Mouse (Mus musculus) lung, postnatal 4 days (tissue): Measurements from ENCODE around the gene Krt36.
A peak's percentile ranks its signal among the peaks of the same experiment; 100 is the strongest.

Experiments used
- DNase-seq, 2 experiments: peaks; one replicate each; pipeline ENCODE4 v3.0.0; 2021

Krt36 gene

DNA sequence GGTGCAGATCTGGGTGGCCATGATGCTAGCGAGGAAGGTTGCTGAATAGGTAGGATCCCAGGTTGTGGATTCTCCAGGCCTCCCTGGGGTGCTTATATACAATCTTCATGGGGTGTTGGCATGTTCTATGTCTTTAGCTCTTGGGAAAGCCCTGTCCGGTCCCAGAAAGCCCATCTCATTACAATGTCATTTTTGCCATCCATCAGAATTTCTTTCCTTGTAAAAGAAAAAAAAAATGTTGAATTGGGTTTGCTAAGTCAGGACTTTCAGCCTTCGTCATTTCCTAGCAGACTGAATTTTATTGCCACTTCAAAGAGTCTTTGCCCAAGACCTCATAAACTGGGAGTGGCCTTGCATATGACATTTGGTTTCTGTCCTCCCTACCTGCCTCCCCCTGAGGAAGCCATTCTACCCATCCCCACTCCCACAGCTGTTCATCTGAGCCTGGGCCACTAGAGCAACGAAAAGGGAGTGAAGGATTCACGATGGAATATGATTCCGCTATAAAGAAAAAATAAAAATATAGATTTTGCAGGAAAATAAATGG, at the start of gene Krt36:
TSS of gene Krt36 (minus strand) at position 51 of the 547 bp plus-strand sequence.
- DNase-seq, result no peak

DNA sequence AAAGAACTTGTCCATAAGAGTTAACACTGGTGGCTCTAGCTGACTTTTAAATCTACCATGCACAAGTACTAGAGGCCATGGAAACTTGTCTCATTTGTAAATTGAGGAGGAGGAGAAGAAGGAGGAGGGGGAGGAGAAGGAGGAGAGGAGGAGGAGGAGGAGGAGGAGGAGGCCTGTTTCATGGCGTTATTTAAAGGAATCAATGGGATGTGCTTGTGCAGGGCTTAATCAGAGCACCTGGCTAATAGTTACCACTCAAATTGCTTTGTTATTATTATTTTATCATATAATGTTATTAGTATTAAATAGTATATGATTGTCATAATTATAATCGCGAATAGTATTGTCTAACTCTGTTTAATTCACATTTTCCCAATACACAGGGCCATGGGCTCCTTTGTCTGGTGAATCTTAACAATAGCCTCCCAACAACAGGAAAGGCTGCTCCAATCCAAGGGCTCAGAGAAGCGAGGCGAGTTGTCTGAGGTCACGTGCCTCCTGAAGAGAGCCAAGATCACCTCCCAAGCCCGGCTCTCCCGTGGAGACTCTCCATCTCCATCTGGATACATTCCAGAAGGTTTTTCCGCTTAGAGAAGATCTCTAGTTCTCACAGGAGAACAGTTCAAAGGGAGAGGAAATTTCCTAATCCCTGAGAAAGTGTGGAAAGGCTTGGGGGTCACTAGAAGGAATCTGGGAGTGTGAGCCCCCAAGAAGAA, 43.3 kb upstream of the Krt36 start, which contains the start of gene Krt19:
TSS of gene Krt19 (minus strand) at position 51 of the 716 bp plus-strand sequence.
- no peak for DNase-seq

DNA sequence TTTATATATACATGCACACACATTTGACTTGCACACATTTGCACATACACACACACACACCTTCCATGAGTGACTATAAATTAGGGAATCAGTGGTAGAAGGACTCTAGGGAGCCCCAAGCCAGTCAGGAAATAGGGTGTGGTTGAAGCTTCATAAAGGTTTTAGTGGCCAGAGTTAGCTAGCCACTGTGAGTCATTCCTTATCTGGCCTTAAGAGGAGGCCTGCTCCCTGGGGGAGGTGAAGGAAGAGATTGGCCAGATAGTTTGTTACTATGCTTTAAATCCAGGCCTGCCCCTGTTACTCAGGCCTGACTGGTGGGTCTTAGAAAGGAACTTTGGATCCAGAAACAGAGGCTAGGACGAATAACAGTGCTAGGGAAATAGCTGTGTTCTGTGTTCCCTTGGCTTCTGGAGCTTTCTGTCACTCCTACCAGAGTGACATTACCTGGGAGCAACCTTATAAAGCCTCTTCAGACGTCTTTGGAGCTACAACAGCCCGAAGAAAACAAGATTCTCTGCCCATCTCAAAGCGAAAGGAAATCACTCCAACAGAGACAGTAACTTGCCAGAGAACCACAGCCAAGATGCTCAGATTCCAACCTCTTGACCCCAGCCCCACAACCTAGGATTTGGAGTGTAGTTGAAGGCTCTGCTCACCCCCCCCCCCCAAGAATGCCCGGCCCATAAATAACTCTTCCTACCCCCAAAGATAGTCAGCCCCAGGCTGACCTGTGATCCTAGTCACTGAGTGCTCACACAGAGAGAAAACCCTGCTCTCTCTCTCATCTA, 42.3 kb upstream of the Krt36 start:
- DNase-seq, result no peak

DNA sequence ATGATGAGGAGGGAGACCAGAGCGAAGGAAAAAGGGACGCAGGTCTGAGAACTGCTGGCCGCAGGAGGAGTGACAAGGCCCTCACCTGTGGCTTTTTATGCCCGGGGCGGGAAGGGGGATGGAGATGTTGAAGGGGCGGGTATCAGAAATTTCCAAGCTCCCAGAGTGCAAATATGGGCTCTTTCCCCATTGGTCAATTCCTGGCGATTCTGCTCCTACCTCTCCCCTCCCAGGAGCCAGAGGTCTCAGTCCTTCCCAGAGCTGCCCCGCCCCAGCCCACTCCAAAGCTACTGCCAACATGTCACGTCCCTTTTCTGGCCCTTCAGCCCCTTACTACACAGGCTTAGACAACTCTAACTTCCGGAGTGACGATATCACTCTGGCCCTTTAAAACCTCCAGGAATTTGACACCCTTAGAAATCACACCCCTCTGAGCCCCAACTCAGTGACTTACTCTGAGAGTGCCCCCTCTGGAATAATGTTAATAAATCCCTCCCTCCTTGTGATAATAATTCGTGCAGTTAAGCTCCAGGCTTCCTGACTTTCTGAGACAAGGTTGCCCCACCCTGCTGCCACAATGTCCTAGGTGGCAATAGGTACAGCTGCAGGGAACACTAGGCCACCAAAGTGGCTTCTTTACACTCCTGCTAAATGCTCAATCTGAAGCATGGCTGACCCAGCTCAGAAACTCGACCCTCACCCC, 40.6 kb upstream of the Krt36 start:
- peak; percentile 81 to 91 for DNase-seq

DNA sequence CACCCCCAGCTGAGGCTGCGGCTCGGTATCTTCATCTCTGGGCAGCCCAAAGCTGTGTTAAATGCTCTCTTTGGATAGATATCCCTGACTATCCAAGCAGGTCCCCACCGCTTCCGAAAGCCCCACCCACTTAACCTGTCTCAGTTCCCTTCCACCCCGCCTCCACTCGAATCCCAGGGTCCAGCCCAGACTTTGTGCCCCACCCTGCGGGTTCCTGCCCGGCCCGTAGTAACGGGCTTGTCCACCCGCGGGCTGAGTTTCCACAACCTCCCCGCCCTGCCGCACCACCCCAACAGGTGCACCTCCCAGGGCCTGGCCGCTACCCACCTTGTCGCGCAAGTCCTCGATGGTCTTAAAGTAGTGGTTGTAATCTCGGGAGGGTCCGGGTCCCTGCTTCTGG, 39.7 kb upstream of the Krt36 start:
- DNase-seq, result peak; percentile 69 to 79

DNA sequence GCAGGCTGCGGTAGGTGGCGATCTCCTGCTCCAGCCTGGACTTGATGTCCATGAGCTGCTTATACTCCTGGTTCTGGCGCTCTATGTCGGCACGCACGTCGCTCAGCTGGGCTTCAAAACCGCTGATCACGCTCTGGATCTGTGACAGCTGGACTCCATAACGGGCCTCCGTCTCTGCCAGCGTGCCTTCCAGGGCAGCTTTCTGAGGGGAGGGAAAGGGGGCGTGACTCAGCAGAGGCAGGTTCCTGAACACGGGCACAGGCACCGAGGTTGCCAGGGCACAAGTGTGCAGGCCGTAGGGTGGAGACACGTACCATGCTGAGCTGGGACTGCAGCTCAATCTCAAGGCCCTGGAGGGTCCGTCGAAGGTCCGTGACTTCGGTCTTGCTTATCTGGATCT, 35.5 kb upstream of the Krt36 start:
- peak in 1 of 2 experiments; percentile 38 for DNase-seq

DNA sequence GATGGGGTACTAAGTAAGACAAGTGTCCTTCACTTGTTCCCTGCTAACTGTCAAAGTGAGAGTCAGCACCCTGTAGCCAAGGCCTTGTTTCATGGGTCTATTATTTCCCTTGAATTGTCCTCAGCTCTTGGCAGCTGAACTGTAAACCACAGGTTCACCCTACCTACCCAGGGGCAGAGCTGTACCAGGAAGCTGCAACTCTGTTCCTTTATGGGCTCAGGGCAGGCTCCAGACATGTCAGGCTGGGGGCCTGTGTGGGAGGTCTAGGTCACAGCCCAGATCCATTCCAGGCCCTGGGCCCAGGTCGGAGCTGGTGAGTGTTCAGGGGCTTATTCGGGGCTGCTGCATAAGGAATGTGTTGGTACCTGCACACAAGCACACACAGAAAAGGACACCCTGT, 34.0 kb upstream of the Krt36 start:
- DNase-seq, result no peak

DNA sequence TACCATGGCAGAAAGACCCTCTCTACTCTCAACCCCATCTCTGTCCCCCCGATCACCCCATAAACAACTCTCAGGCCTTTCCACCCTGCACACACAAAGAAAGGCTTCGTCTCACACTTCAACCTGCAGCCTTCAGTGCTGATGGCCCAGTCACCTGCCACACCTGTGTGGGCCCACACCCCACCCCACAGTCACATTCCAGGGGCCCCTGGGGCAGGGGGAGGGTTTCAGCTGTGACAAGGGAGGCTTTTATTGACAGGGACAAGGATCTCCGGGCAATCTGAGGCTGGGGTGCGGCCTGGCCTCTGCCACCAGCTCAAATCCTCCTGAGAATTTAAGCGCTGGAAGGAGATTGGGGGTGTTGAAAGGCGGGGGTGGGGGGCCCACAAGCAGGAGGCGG, 33.4 kb upstream of the Krt36 start:
- DNase-seq, result no peak

DNA sequence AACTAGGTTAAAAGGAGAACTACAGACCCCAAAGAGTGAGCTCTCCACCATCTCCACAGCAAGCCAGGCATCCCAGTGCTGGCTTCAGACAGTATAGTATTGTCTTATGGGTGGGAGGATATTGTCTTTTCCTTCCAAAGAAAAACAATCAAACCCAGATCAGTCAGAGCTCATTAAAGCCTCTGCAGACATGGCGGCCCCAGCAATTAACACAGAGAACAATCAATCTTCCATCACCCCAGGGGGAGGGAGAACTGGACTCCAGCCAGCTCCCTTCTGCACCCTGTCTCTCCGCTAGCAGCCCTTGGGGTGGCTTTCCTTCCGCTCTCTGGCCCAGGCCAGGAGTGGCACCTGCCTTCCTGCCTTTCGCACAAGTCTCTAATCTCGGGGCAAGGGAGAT, 32.3 kb upstream of the Krt36 start:
- no peak for DNase-seq

DNA sequence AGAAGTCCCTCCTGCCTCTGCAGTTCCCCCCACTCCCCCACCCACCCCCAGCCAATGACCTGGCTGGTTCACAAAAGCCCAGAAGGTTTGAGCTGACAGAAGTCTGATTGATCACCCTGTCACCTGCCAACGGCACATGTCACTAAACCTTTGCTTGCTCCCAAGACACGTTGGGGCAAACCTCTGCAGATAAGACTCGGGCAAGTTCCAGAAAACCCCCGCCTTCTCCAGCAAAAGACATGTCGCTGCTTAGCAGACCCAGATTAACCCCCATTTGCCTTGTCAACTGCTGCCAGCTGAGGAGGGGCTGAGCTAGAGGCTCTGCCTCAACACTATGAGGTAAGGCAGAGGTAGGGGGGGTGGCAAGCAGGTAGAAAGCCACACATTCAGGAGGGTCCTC, 31.1 kb upstream of the Krt36 start:
- DNase-seq, result no peak

DNA sequence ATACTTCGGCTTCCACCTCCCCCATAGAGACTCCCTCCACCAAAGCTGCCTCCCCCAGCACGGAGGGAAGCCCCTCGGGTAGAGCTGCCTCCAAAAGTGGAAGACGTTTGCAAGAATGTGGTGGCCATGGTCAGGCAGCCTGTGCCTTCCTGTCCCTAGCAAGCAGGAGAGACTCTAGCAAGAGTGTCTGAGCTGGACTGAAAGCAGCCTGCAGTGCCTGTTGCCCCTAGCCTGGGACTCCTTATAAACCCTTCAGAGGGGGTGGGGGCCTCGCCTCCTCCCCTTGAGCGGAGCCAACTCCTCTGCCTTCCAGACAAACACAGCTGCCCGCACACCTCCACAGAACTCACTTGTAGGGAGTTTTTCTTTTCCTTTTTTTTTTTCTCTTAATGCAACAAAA, 30.3 kb upstream of the Krt36 start, which contains the start of gene Krt15:
TSS of gene Krt15 (minus strand) at position 198 of the 400 bp plus-strand sequence.
- no peak for DNase-seq

DNA sequence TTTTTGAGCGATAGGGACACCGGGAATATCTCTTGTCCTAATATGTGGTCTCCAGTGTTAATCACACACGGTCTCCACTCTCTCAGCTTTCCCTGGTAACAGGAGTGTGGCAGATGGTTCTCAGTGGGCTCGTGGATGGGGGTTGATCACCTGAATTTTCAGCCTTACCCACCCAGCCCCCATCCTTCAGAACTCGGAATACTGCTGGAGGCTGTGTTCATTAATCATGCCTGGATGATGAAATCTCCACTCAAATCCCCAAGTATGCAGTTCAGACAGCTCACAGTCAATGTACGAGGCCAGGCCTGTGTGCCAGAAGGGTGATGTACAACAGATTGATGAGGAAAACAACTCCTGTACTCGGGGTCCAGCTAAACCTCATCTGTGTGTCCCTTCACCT, 19.5 kb upstream of the Krt36 start:
- no peak for DNase-seq

DNA sequence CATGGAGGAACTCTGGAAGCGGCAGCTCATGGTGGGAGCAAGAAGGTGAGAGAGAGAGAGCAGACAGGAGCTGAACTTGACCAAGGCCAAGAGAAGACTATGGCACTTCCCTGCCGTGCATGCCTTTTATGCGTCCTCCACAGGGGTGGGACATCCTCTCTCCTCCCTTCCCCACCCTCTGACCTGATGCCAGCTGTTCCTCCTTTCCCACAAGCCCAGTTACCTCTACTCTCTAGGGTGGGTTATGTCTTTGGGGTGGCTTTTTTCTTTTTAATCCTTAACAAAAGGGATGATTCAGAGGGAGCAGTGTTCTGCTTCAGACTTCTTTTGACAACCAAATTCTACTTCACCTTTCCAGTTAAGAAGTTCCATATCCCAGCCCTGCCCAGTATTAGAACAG, 16.0 kb upstream of the Krt36 start, which contains the start of gene Krt13:
TSS of gene Krt13 (minus strand) at position 101 of the 400 bp plus-strand sequence.
- DNase-seq, result no peak

DNA sequence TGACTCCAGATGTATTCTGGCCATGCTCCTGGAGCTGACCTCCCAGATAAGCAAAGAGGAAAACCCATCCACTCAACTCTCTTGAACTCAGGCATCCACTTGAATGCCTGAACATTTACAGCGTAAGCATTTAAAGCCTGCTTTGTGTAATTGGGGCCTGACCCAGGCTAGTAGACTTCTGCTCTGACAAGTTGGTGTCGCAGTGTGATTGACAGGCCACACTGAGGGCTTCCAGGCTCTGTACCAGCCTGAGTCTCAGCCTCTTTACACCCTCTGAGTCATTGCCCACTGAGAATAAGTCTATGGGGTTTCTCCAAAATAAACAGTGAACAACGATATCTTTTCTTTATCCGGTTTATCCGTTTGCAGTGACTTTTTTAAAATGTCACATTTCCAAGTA, 14.9 kb upstream of the Krt36 start:
- DNase-seq, result no peak

DNA sequence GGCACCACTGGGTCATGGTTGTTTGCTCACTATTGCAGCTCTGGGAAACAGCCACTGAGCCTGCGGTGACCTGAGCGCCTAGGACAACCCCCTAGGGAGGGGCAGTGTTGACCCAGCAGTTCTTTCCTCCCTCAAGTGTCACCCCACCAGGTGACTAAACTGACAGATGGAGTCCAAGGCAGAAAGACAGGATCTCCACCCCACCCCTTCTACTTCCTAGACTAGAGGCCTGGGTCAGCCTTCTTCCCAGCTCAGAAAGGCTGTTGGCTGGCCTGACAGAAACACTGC, 8.3 kb upstream of the Krt36 start:
- no peak for DNase-seq

DNA sequence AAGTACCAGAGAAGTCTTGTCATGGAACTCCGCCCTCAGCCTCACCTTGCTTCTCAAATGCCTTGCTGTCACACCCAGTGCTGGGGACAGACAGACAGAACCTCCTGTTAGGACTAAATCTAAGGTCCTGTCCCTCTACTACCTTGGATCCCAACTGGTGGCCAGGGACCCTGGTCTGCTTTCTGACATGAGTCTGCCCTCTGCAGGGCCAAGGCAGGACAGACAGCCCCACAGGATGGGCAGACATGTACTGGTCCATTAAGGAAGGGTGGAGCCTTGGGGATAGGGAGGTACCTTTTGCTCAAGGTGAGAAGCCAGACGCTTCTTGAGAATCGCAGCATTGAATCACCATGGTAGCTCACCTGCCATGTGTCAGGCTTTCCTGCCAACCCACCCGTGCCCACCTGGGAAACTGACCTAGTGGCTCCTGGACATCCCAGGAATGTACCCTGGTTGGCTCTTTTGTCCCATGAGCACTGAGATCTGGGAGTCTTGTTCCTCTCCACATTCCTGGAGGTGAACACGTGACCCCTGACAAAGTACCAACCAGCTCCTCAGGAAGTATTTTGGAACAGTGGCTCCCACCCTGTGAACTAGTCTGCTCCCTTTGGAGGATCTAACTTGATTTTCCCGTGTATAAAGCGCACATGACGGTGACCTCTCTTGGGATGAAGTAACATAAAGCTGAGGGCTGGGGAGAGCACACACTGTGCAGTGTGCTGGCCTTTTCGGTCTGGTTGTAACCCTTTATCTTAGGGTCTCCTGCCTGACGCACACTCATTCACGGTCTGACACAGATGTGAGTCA, 7.7 kb upstream of the Krt36 start:
- DNase-seq, result no peak

DNA sequence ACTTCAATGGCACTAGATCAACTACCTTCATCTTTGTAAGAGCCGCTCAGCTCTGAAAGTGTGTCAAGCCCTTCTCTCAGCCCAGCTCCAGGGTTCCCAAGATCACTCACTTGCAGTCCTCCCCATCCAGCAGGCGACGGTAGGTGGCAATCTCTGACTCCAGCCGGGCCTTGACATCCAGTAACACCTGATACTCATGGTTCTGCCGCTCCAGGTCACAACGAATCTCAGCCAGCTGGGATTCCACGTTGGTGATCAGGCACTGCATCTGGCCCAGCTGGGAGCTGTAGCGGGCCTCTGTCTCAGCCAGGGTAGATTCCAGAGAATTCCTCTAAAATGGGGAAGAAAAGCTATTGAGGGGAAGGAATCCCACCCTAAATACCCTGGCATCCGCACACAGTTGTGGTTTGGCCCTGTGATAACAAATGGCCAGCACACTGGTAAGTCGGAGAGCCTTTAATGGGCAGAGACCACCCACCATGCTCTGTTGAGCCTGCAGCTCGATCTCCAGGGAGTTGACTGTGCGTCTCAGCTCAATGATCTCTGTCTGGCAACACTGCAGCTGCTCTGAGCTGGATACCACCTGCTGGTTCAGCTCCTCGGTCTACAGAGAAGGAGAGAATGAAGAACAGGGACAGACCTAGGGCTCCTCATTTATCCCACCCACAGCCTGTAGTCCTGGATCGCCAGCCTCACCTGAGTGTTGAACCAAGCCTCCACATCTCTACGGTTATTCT, 2.6 kb downstream of the Krt36 start:
- no peak for DNase-seq

DNA sequence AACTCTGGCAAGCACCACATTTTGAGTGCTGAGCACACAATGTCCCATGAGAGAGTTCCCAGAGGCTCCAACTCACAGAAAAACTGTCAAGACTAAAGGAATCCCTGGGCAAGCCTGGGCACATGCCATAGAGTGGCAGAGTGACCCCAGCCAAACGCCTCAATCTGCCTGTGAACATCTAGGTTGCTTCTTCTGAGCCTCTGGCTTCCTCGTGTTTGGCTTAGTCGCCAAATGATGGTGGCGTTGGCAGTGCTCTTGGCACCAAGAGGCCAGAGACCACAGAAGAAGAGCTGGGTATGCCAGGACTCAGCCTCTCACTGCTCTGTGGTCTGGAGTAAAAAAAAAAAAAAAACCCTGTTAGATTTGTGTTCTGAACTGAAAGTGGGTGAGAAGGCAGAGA, 5.0 kb downstream of the Krt36 start:
- no peak for DNase-seq

DNA sequence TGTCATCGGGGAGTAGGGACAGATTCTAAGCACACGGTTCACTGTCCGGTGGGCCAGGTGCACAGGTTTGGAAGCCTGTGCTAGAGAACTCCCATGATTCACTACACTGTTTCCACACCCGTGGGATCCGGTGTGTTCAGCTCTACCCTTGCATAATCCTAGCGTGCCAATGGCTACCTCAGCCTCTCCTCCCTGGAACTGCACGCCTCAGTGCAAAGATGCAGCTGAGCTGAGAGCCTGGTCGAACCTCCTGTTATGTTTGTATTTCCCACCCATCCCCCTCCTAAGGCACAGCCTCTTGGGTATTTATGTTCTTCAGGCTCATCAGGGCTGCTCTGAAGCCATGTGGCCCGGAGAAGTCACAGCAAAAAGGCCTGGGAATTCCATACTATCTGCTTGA, 7.6 kb downstream of the Krt36 start:
- no peak for DNase-seq

DNA sequence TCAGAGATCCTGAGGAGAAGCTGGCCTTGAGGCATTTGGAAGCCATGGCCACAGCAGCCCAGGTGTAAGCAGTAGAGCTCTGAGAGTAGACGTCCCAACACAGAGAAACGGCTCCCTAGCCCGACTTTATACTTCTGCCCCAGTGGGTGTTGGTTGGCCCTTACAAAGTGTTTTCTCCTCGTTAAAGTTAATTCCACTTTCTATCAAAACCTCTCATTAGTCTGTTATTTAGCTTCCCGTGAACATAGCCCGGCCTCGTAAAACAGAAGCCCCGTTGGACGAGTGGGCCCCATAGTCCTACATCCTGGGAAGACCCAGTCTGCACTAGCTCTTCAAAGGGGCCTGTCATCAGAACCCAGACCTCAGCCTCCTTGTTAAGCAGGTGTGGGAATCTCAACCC, 9.3 kb downstream of the Krt36 start, which contains the start of gene Krt35:
TSS of gene Krt35 (minus strand) at position 101 of the 400 bp plus-strand sequence.
- no peak for DNase-seq

DNA sequence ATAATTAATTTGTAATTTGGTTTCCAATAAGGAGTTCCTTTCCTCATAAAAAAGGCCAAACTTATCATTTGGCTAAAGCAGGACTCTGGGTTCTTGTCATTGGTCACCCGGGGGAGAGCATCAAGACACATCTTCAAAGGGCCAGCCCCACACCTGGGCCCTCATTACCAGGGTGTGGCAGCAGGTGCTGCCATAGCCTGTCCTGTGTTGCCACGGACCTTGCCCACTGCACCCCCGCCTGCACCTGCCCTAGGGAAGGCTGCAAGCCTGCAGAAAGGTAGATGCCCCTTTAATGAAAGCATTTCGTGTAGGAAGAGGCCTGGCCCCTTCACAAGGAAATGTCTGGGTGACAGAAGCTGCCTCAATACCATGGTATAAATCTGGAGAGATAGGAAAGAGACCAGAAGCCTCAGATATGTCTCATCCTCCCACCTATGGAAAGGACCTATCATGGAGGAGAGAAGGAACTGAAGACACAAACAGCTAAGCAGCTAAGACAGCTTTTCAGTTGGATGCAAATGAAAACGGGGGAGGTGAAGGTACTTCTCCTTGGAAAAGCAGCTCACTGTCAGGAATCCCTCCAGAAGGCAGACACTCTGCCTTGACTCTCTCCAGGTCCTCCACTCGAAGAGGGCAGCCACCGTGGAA, 16.9 kb downstream of the Krt36 start:
- DNase-seq, result no peak
